26 mouse cellular contexts compared by ENCODE assay signal in the genomic region with DNA sequence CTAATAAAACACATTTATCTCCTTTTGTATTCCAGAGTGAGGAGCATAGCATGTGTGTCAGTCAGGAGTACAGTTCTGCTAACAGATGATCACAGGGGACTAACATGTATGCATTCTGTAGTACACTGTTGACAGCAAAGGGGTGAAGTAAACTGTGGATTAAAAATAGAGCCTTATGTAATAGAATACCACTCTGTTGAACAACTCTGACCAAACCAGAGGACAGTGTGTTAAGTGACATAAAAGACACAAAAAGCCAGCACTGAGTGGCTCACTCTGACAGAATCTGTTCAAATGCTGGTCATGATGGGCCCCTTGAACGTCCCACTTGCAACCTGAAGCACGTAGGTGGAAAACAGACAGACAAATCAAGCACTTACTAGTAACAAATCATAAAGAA. TPM values are rescaled to one million over a fixed set of nuclear protein-coding genes. Genes with fewer than 3 reads are reported as not detected.
A peak's percentile ranks its signal among the peaks of the same experiment; 100 is the strongest.
DNase-seq lines count a peak whose midpoint lies in the region; ATAC-seq and TF ChIP-seq lines count a peak whose summit lies in the region.
"Had no signal": no experiment of that assay in that cellular context is flagged by ENCODE, and none has a peak within 500 bp of the region (broad histone marks: within the 10 kb centered on the region; RNA-seq: fewer than 3 reads in every experiment).

No protein-coding gene starts in this region.

- no peak for TF ChIP-seq POLR2A in heart, adult 2 months (IDR thresholded peaks at IDR 0.05; ENCODE audit: insufficient read depth, low read depth, low read length)

- H3K36me3 ChIP-seq in heart, embryonic 14.5 days (ENCODE audit: control insufficient read depth, insufficient read depth, low read length) = peaks cover 20% of the 10 kb centered on the region
- H3K36me3 ChIP-seq in heart, adult 2 months (ENCODE audit: control insufficient read depth, insufficient read depth, low read length) = peaks cover 6% of the 10 kb centered on the region; the same call in 1 of the 2 replicates
- peaks cover 4% of the 10 kb centered on the region for H3K36me3 ChIP-seq in heart, postnatal 0 days (replicated peaks; ENCODE audit: control insufficient read depth, insufficient read depth, low read length)

- H3K9me3 ChIP-seq in heart, embryonic 14.5 days (ENCODE audit: control insufficient read depth, low read length) = no peaks in the 10 kb centered on the region
- no peaks in the 10 kb centered on the region for H3K9me3 ChIP-seq in heart, postnatal 0 days (replicated peaks; ENCODE audit: control insufficient read depth, low read length)
- H3K9me3 ChIP-seq: forebrain, embryonic 10.5 days; forebrain, embryonic 13.5 days; hindbrain, embryonic 10.5 days; hindbrain, embryonic 13.5 days; intestine, embryonic 15.5 days had no signal

- no peaks in the 10 kb centered on the region for H3K79me2 ChIP-seq in heart, adult 2 months (replicated peaks; ENCODE audit: control insufficient read depth, insufficient read depth, low read length)

- H3K4me1 ChIP-seq in heart, embryonic 14.5 days (ENCODE audit: control insufficient read depth in 2 of 2, insufficient read depth in 2 of 2, low read length in 2 of 2) = peaks cover 6 to 21% of the 10 kb centered on the region in 2 experiments; a peak in 3 of 4 replicates
- peaks cover 3% of the 10 kb centered on the region for H3K4me1 ChIP-seq in heart, adult 2 months (ENCODE audit: control insufficient read depth, insufficient read depth, low read length)
- H3K4me1 ChIP-seq in heart, postnatal 0 days (ENCODE audit: control insufficient read depth, insufficient read depth) = peaks cover 18% of the 10 kb centered on the region; the same call in 1 of the 2 replicates
- H3K4me1 ChIP-seq: forebrain, embryonic 10.5 days; forebrain, embryonic 13.5 days; hindbrain, embryonic 10.5 days; hindbrain, embryonic 13.5 days; intestine, embryonic 15.5 days had no signal

- no peak overlapping the region for H3K4me2 ChIP-seq in heart, embryonic 14.5 days (ENCODE audit: low read length)
- no peak overlapping the region for H3K4me2 ChIP-seq in heart, postnatal 0 days (ENCODE audit: low read depth, low read length)
- H3K4me2 ChIP-seq: forebrain, embryonic 13.5 days; heart, embryonic 11.5 days; hindbrain, embryonic 13.5 days; intestine, embryonic 15.5 days had no signal

- 43% methylated on average over 2 of the region's 2 CpGs for WGBS in heart, embryonic 14.5 days
- 63% methylated on average over 2 of the region's 2 CpGs for WGBS in heart, adult 2 months
- 41% methylated on average over 2 of the region's 2 CpGs for WGBS in heart, postnatal 0 days

- TF ChIP-seq CTCF in heart, adult 2 months (IDR thresholded peaks at IDR 0.05) = no peak
- no peak for TF ChIP-seq CTCF in heart, postnatal 0 days (IDR thresholded peaks at IDR 0.05; ENCODE audit: low read depth)

- no peak overlapping the region for H3K4me3 ChIP-seq in heart, embryonic 14.5 days (ENCODE audit: control insufficient read depth in 1 of 2, insufficient read depth in 1 of 2, low read depth in 1 of 2, low read length in 2 of 2)
- no peak overlapping the region for H3K4me3 ChIP-seq in heart, adult 2 months
- H3K4me3 ChIP-seq in heart, postnatal 0 days (ENCODE audit: low read depth, low read length) = no peak overlapping the region
- H3K4me3 ChIP-seq: forebrain, embryonic 10.5 days; forebrain, embryonic 13.5 days; hindbrain, embryonic 10.5 days; hindbrain, embryonic 13.5 days; intestine, embryonic 15.5 days had no signal

- H3K27me3 ChIP-seq in heart, embryonic 14.5 days (ENCODE audit: control insufficient read depth, insufficient read depth, low read length) = no peaks in the 10 kb centered on the region
- H3K27me3 ChIP-seq in heart, adult 2 months (ENCODE audit: control insufficient read depth, insufficient read depth, low read length) = no peaks in the 10 kb centered on the region
- H3K27me3 ChIP-seq in heart, postnatal 0 days (ENCODE audit: control insufficient read depth, insufficient read depth, low read length) = no peaks in the 10 kb centered on the region
- H3K27me3 ChIP-seq: forebrain, embryonic 13.5 days; hindbrain, embryonic 13.5 days; intestine, embryonic 15.5 days had no signal

- H3K9ac ChIP-seq in heart, embryonic 14.5 days (ENCODE audit: low read length) = no peak overlapping the region
- no peak overlapping the region for H3K9ac ChIP-seq in heart, adult 2 months (ENCODE audit: low read depth, low read length)
- H3K9ac ChIP-seq in heart, postnatal 0 days (replicated peaks; ENCODE audit: low read depth, low read length) = no peak overlapping the region
- H3K9ac ChIP-seq: forebrain, embryonic 13.5 days; hindbrain, embryonic 13.5 days; intestine, embryonic 15.5 days had no signal

- DNase-seq in heart, adult 11 months = peak; percentile 39
- no peak for DNase-seq in heart, postnatal 4 days
- DNase-seq in heart, adult 2 months = no peak
- no peak for DNase-seq in heart, postnatal 0 days (ENCODE audit: low spot score)
- DNase-seq in heart, postnatal 14 days = no peak
- DNase-seq: adrenal gland, postnatal 36 days; cerebellum, adult 18-20 months; cerebellum, adult 9-10 months; cerebellum, postnatal 14 days; gastrocnemius, postnatal 10 days; gastrocnemius, postnatal 36 days; kidney, adult 11 months had no signal

- ATAC-seq in heart, embryonic 14.5 days (ENCODE audit: insufficient number of reproducible peaks, insufficient read depth, low FRiP score, low read depth) = no peak
- ATAC-seq in heart, postnatal 0 days (ENCODE audit: insufficient read depth, low read depth) = peak; percentile 81
- ATAC-seq: activated CD4-positive, CD25-positive, alpha-beta regulatory T cell, adult 4 months; hindbrain, embryonic 16.5 days; intestine, embryonic 15.5 days had no signal

- peak overlapping the region; percentile 21 to 51; a peak in 3 of 4 replicates for H3K27ac ChIP-seq in heart, embryonic 14.5 days (replicated peaks in 1 of 2; ENCODE audit: control insufficient read depth in 1 of 2, insufficient read depth in 1 of 2, low read depth in 2 of 2, low read length in 2 of 2)
- H3K27ac ChIP-seq in heart, adult 2 months = no peak overlapping the region; the same call in 1 of the 2 replicates
- H3K27ac ChIP-seq in heart, postnatal 0 days (ENCODE audit: low read depth) = peak overlapping the region; percentile 73
- H3K27ac ChIP-seq: forebrain, embryonic 10.5 days; forebrain, embryonic 13.5 days; hindbrain, embryonic 10.5 days; intestine, embryonic 15.5 days had no signal

- TF ChIP-seq EP300 in heart, adult 2 months (IDR thresholded peaks at IDR 0.05; ENCODE audit: insufficient read depth, low read depth, low read length) = no peak
- TF ChIP-seq EP300 in heart, postnatal 0 days (IDR thresholded peaks at IDR 0.05; ENCODE audit: low read depth) = no peak

- intact Hi-C loops in heart, adult 2 months (cut with DNase I) = no loop called here
- intact Hi-C loops in heart, postnatal 14 days (cut with DNase I) = loop anchor here (10.0 kb wide), 1 partner anchor 731 kb away; no protein-coding TSS in a partner anchor

RNA-seq across cellular contexts. Expression of a gene that starts 45.9 kb away (rescaled TPM):
- not detected for total RNA-seq in heart, postnatal 4 days (2021)
- polyA plus RNA-seq in heart, embryonic 14.5 days (2014; fragmentation: Nextera tagmentation; extraction: Ambion mirVana) = 0.30 TPM in 1 of 2 replicates, not detected in the other
- total RNA-seq in heart, adult 2 months (2021) = not detected
- polyA plus RNA-seq in heart, adult 2 months (2012; rRNA removed) = 0.06 and 0.16 TPM in 2 replicates
- total RNA-seq in heart, postnatal 0 days (2014; rRNA removed; ENCODE audit: low replicate concordance) = 0.11 TPM in 1 of 2 replicates, not detected in the other
- polyA plus RNA-seq in heart, postnatal 0 days (2015; fragmentation: Nextera tagmentation; extraction: Ambion mirVana) = not detected in 2 replicates
- not detected for total RNA-seq in heart, postnatal 14 days (2021)
- total RNA-seq: ES-E14; gastrocnemius, adult 18-20 months; gastrocnemius, postnatal 36 days; granulocyte monocyte progenitor cell, adult 5-6 weeks had no signal
- polyA plus RNA-seq: activated CD4-positive, CD25-positive, alpha-beta regulatory T cell, adult 4 months; embryonic facial prominence, embryonic 11.5 days; forebrain, embryonic 10.5 days; forebrain, embryonic 13.5 days; forebrain, embryonic 16.5 days; heart, embryonic 11.5 days; hindbrain, embryonic 10.5 days; hindbrain, embryonic 13.5 days had no signal
